Mouse (Mus musculus) liver, adult 2 months (tissue): ENCODE measurements at regions not wholly inside any gene's neighbourhood (a gene's known extent, or its start where the extent isn't known, plus 50 kb on each side); places are given as distances from the start of the nearest gene placed in this dataset.

ENCODE experiments used
- CTCF ChIP-seq: fragments of 200-500 bp; IDR thresholded peaks from 2 replicates; pipeline ENCODE4 v1.5.1; 2011; ENCODE audit warnings: low read depth, low read length, control low read depth
- POLR2A ChIP-seq: fragments of 200-500 bp; IDR thresholded peaks from 2 replicates; pipeline ENCODE4 v1.6.1; 2011; ENCODE audit warnings: low read length, control low read depth; ENCODE audit not compliant: insufficient read depth; ENCODE audit errors: extremely low read depth

DNA sequence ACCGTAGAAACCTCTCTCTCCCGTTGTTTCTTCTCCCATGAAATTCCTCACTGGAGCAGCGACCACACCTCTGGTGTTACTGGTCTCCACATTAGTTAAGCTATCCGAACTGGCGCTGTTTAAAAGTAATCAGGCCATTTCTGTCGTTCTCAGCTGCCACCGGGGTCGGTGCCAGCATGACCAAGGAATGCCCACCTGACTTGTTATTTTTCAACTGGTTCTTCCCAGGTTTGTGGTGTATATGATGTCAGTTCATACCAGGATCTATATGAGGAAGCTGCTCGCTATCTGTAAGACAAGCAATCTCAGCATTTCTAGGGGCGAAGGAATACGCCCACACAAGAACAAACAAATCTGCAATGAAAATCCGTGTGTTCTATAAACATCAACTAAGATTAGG is 116.6 kb downstream of the Barhl2 start:
- TF ChIP-seq CTCF (no peak), POLR2A (no peak)
